Mouse (Mus musculus): ENCODE measurements around the gene Cd9. TPM values are rescaled to one million over a fixed set of nuclear protein-coding genes. Genes with fewer than 3 reads are reported as not detected.

Cd9 gene
- total and polyA plus RNA-seq, 3 experiments = 12.1 to 27.5 (median 21.6) TPM

DNA sequence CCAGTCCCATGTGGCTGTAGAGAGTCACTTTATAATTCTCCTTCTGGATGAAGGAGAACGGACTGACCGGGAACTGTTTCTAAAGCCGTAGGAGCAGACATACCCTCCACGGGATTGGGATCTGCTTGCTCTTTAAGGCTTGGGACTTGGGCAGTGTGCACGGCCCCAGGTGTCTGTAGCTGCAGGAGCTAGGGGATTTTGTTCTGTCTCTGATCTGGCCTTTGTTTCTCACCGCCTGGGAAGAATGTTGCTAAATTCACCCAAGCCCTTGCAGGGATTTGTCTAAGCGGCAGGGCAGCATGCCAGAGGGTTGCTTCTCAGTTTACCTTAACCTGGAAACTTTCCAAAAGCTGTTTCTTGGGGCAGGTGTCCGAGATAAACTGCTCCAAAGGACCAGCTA, 32.8 kb downstream of the Cd9 start:
- Histone ChIP-seq H3K9ac (ENCODE audit: insufficient read depth, low read depth) (no peak overlapping the region), H3K79me2 (replicated peaks; ENCODE audit: control insufficient read depth, extremely low read depth, insufficient read depth, poor library complexity, severe bottlenecking) (no peaks in the 10 kb centered on the region), H3K36me3 (replicated peaks in 1 of 2; ENCODE audit: control insufficient read depth in 1 of 2, insufficient read depth in 1 of 2, low read length in 1 of 2) (peaks cover 6 to 17% of the 10 kb centered on the region in 2 experiments), H3K27me3 (replicated peaks) (no peaks in the 10 kb centered on the region), H3K27ac (ENCODE audit: insufficient read depth, low read depth) (peak overlapping the region; percentile 89), H3K4me2 (ENCODE audit: insufficient read depth, low read depth, poor library complexity, severe bottlenecking) (peak overlapping the region; percentile 79), H3K4me3 (replicated peaks in 1 of 3; ENCODE audit: low read depth in 2 of 3, low read length in 2 of 3, poor library complexity in 1 of 3) (no peak overlapping the region), H3K9me3 (replicated peaks; ENCODE audit: low read length) (no peaks in the 10 kb centered on the region), H3K4me1 (ENCODE audit: control insufficient read depth in 1 of 2, insufficient read depth in 2 of 2) (peaks cover 21 to 39% of the 10 kb centered on the region in 2 experiments)
- no peak for DNase-seq (ENCODE audit: extremely low read depth)
- TF ChIP-seq CHD1 (IDR thresholded peaks at IDR 0.05; ENCODE audit: low read depth, low read length) = no peak
- 0 out of 2 replicates have a peak, but pooled peaks have one; percentile 16 for TF ChIP-seq TBP (conservative IDR thresholded peaks at IDR 0.05; ENCODE audit: low read depth, low read length)
- in situ Hi-C loops (cut with MboI; ENCODE audit: low pct_ligation_motif_present, low pct_unique_long_range_greater_than_20kb, low sequenced_read_pairs) (no loop called here), dilution Hi-C loops (cut with MboI; ENCODE audit: extremely low pct_ligation_motif_present, extremely low pct_unique_long_range_greater_than_20kb, low sequenced_read_pairs) (no loop called here)

DNA sequence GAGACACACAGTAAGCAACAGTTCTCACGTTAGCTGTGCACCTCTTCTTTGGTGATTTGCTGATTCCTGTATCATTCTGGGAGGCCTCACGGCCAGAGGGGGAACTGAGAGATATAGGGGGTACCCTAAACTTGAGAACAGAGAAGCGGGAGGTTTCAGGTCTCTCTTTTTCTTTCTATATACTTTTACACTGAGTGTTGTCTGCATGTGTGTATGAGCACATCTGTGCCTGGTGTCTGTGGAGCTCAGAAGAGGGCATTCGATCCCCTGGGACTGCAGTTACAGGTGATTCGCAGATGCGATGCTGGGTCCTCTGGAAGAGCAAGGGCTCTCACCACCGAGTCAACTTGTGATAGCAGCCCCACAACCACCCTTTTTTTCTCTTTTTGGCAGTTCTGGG, 33.3 kb downstream of the Cd9 start:
- Histone ChIP-seq H3K9me3 (replicated peaks; ENCODE audit: low read length) (no peaks in the 10 kb centered on the region), H3K9ac (ENCODE audit: insufficient read depth, low read depth) (no peak overlapping the region), H3K4me2 (ENCODE audit: insufficient read depth, low read depth, poor library complexity, severe bottlenecking) (peak overlapping the region; percentile 79), H3K79me2 (replicated peaks; ENCODE audit: control insufficient read depth, extremely low read depth, insufficient read depth, poor library complexity, severe bottlenecking) (no peaks in the 10 kb centered on the region), H3K27ac (ENCODE audit: insufficient read depth, low read depth) (peak overlapping the region; percentile 89), H3K36me3 (replicated peaks in 1 of 2; ENCODE audit: control insufficient read depth in 1 of 2, insufficient read depth in 1 of 2, low read length in 1 of 2) (peaks cover 6 to 17% of the 10 kb centered on the region in 2 experiments), H3K27me3 (replicated peaks) (no peaks in the 10 kb centered on the region), H3K4me3 (replicated peaks in 1 of 3; ENCODE audit: low read depth in 2 of 3, low read length in 2 of 3, poor library complexity in 1 of 3) (peak overlapping the region in 1 of 3 experiments; percentile 27), H3K4me1 (ENCODE audit: control insufficient read depth in 1 of 2, insufficient read depth in 2 of 2) (peaks cover 18 to 34% of the 10 kb centered on the region in 2 experiments)
- DNase-seq (ENCODE audit: extremely low read depth) = peak; percentile 82
- TF ChIP-seq SIN3A (IDR thresholded peaks at IDR 0.05; ENCODE audit: low read length) (peak; percentile 87), UBTF (IDR thresholded peaks at IDR 0.05; ENCODE audit: low read depth, low read length) (no peak), BHLHE40 (IDR thresholded peaks at IDR 0.05; ENCODE audit: low read depth, low read length) (peak; percentile 83), HCFC1 (IDR thresholded peaks at IDR 0.05; ENCODE audit: low read depth, low read length) (no peak; the same call in 1 of the 2 replicates), CHD1 (IDR thresholded peaks at IDR 0.05; ENCODE audit: low read depth, low read length) (no peak), IRF4 (IDR thresholded peaks at IDR 0.05; ENCODE audit: low read depth, low read length) (peak; percentile 96), CTCF (conservative IDR thresholded peaks at IDR 0.05 in 1 of 2, IDR thresholded peaks at IDR 0.05 in 1 of 2; ENCODE audit: low read depth in 2 of 2, low read length in 2 of 2) (no peak), TCF12 (IDR thresholded peaks at IDR 0.05; ENCODE audit: low read depth, low read length) (peak; percentile 93), JUND (conservative IDR thresholded peaks at IDR 0.05; ENCODE audit: low read depth, low read length) (peak; percentile 61), MYC (IDR thresholded peaks at IDR 0.05; ENCODE audit: low read depth, low read length) (peak; percentile 81; the same call in 1 of the 2 replicates), MEF2A (IDR thresholded peaks at IDR 0.05; ENCODE audit: borderline replicate concordance, low read depth, low read length) (peak; percentile 70; the same call in 1 of the 2 replicates), MAX (IDR thresholded peaks at IDR 0.05; ENCODE audit: low read length) (peak; percentile 71; the same call in 1 of the 2 replicates), USF1 (IDR thresholded peaks at IDR 0.05; ENCODE audit: low read depth, low read length) (no peak), ZNF384 (IDR thresholded peaks at IDR 0.05; ENCODE audit: low read depth, low read length) (0 out of 2 replicates have a peak, but pooled peaks have one; percentile 67), SMC3 (IDR thresholded peaks at IDR 0.05; ENCODE audit: low read depth, low read length) (peak; percentile 10; the same call in 1 of the 2 replicates), POLR2AphosphoS2 (IDR thresholded peaks at IDR 0.05; ENCODE audit: low read depth, low read length) (no peak), JUN (IDR thresholded peaks at IDR 0.05; ENCODE audit: insufficient read depth, low read depth, low read length) (peak; percentile 45), MXI1 (IDR thresholded peaks at IDR 0.05; ENCODE audit: low read depth, low read length) (peak; percentile 51; the same call in 1 of the 2 replicates), MAZ (IDR thresholded peaks at IDR 0.05; ENCODE audit: low read depth, low read length) (0 out of 2 replicates have a peak, but pooled peaks have one; percentile 58), ETS1 (conservative IDR thresholded peaks at IDR 0.05; ENCODE audit: low read depth, low read length) (peak; percentile 82), RCOR1 (conservative IDR thresholded peaks at IDR 0.05; ENCODE audit: low read depth, low read length) (peak; percentile 91), NRF1 (IDR thresholded peaks at IDR 0.05; ENCODE audit: low read depth, low read length) (no peak), EP300 (IDR thresholded peaks at IDR 0.05; ENCODE audit: low read length) (peak; percentile 98), CHD2 (IDR thresholded peaks at IDR 0.05; ENCODE audit: low read length) (peak; percentile 66), NELFE (IDR thresholded peaks at IDR 0.05; ENCODE audit: low read depth, low read length) (no peak), MAFK (IDR thresholded peaks at IDR 0.05; ENCODE audit: insufficient replicate concordance, low read length) (no peak)
- dilution Hi-C loops (cut with MboI; ENCODE audit: extremely low pct_ligation_motif_present, extremely low pct_unique_long_range_greater_than_20kb, low sequenced_read_pairs) = no loop called here
- in situ Hi-C loops (cut with MboI; ENCODE audit: low pct_ligation_motif_present, low pct_unique_long_range_greater_than_20kb, low sequenced_read_pairs) = no loop called here

Data from CH12.LX (cell line).